Mouse (Mus musculus): ENCODE data around the gene Abcc4.

GRCm38 (mm10) chr14:118723920-118724693, 18.1 kb upstream of the Abcc4 start:
- TF ChIP-seq CTCF (IDR thresholded peaks at IDR 0.05; ENCODE audit: low read depth, low read length), result no peak
- TF ChIP-seq GATA1 (IDR thresholded peaks at IDR 0.05; ENCODE audit: borderline replicate concordance, low read length), result no peak
- TF ChIP-seq POLR2AphosphoS5 (IDR thresholded peaks at IDR 0.05; ENCODE audit: insufficient replicate concordance, low read depth, low read length), result no peak
